Mouse (Mus musculus): ENCODE results near the gene Ppl. TPM values are rescaled to one million over a fixed set of nuclear protein-coding genes. Genes with fewer than 3 reads are reported as not detected.
A peak's percentile ranks its signal among the peaks of the same experiment; 100 is the strongest.

Ppl gene
- polyA plus RNA-seq, 1 experiment = 0.08 TPM

DNA sequence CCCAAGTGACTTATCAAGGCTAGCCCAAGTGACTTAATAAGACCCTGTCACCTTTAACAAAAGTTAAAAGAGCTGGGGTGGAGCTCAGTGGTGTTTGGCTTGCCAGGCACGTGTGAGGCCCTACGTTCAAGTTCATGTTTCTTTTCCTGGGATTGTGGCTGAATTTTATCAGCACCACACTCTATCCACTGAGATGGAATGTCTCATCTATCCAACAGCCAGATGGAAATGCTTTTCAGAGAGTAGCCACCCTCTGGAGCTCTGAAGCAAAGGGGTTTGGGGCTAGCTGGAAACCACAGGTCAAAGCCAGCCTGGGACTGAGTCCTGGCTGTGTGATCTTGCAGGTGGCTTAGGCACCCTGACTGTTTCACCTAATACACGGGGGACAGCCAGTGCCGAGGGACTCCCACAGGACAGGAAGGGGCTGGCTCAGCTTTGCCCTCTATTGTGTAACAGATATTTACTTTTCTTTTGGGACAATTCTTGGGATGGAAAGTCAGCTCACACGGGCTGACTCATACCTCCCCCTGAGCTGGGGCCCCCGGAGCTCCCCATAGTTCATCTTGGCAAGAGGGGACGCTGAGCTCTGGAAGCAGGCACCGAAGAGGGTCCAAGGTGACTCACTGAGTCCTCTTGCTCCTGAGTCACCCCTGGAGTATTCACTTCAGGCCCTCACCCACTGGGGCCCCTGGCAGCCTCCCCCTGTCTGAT is 3.5 kb upstream of the Ppl start:
- H3K36me3 ChIP-seq (ENCODE audit: control insufficient read depth, insufficient read depth) = no peaks in the 10 kb centered on the region
- no peaks in the 10 kb centered on the region for H3K79me3 ChIP-seq (ENCODE audit: low read depth)
- no peaks in the 10 kb centered on the region for H3K79me2 ChIP-seq (ENCODE audit: control insufficient read depth, insufficient read depth)
- no peak overlapping the region for H3K4me3 ChIP-seq (ENCODE audit: insufficient read depth, poor library complexity, severe bottlenecking)
- TF ChIP-seq MYOG (IDR thresholded peaks at IDR 0.05; ENCODE audit: control insufficient read depth, extremely low read depth, insufficient read length) (no peak), FOSL1 (IDR thresholded peaks at IDR 0.05; ENCODE audit: insufficient read depth, low read length, poor library complexity, severe bottlenecking) (peak; percentile 75), MAX (IDR thresholded peaks at IDR 0.05) (no peak), MYOD1 (IDR thresholded peaks at IDR 0.05; ENCODE audit: control insufficient read depth, insufficient read length, low read depth) (no peak), CEBPB (IDR thresholded peaks at IDR 0.05; ENCODE audit: low read depth) (peak; percentile 92)
- H3ac ChIP-seq (ENCODE audit: control insufficient read depth, insufficient read length, low read depth) = no peak overlapping the region
- H3K27me3 ChIP-seq (ENCODE audit: control insufficient read depth, insufficient read depth, insufficient read length) = peaks cover 16% of the 10 kb centered on the region

DNA sequence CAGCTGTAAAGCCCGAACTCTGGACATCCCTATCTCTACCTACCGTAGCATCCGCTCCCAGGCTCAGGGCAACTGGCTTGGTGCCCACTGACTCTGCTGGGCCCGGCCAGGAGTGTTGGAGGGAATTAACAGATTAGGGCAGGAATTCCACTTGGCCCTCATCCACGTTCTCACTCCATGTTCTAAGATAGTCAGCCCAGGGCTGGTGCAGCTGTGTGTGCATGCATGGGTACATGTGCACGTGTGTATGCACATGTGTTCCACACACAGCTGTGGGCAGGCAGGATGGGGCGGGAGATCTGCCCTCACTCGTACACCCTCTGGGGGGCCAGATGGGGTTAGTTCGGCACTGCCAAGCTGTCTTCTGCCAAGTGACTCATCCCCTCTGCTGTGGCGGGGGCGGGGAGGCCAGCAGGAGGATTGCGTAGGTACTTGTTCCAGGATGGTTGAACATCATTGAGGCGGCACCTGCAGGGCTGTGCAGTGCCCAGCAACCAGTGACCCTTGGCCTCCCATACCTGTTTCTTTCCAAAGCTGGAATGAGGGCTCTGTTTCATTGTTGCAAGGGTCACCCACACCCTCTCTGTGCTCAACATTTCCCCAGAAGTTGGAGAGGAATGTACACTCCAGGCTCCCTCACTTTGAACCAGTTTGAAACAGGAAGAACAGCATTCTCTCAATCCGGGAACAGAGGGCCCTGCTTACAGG is 2.6 kb upstream of the Ppl start:
- TF ChIP-seq MAX (IDR thresholded peaks at IDR 0.05) = peak; percentile 81
- TF ChIP-seq USF1 (IDR thresholded peaks at IDR 0.05; ENCODE audit: low read depth) = no peak
- no peak for TF ChIP-seq MYOG (IDR thresholded peaks at IDR 0.05; ENCODE audit: control insufficient read depth, extremely low read depth, insufficient read length)
- peak; percentile 54 for TF ChIP-seq MYOD1 (IDR thresholded peaks at IDR 0.05; ENCODE audit: control insufficient read depth, insufficient read length, low read depth)
- TF ChIP-seq CEBPB (IDR thresholded peaks at IDR 0.05; ENCODE audit: low read depth) = peak; percentile 31
- TF ChIP-seq FOSL1 (IDR thresholded peaks at IDR 0.05; ENCODE audit: insufficient read depth, low read length, poor library complexity, severe bottlenecking) = peak; percentile 39
- no peak overlapping the region for H3K4me3 ChIP-seq (ENCODE audit: insufficient read depth, poor library complexity, severe bottlenecking)
- no peaks in the 10 kb centered on the region for H3K36me3 ChIP-seq (ENCODE audit: control insufficient read depth, insufficient read depth)
- no peaks in the 10 kb centered on the region for H3K79me3 ChIP-seq (ENCODE audit: low read depth)
- H3K79me2 ChIP-seq (ENCODE audit: control insufficient read depth, insufficient read depth) = no peaks in the 10 kb centered on the region
- peaks cover 22% of the 10 kb centered on the region for H3K27me3 ChIP-seq (ENCODE audit: control insufficient read depth, insufficient read depth, insufficient read length)
- H3ac ChIP-seq (ENCODE audit: control insufficient read depth, insufficient read length, low read depth) = no peak overlapping the region

- peaks cover 39% of the 10 kb centered on the region for H3K27me3 ChIP-seq (ENCODE audit: control insufficient read depth, insufficient read depth, insufficient read length)
- H3K4me3 ChIP-seq (ENCODE audit: insufficient read depth, poor library complexity, severe bottlenecking) = no peak overlapping the region
- no peaks in the 10 kb centered on the region for H3K79me2 ChIP-seq (ENCODE audit: control insufficient read depth, insufficient read depth)
- no peak overlapping the region for H3ac ChIP-seq (ENCODE audit: control insufficient read depth, insufficient read length, low read depth)
- no peaks in the 10 kb centered on the region for H3K79me3 ChIP-seq (ENCODE audit: low read depth)
- no peak for TF ChIP-seq CTCF (IDR thresholded peaks at IDR 0.05; ENCODE audit: control insufficient read depth, insufficient read depth, insufficient read length)
- no peak for TF ChIP-seq MAX (IDR thresholded peaks at IDR 0.05)
- no peak for TF ChIP-seq MYOD1 (IDR thresholded peaks at IDR 0.05; ENCODE audit: control insufficient read depth, insufficient read length, low read depth)
- no peak for TF ChIP-seq USF1 (IDR thresholded peaks at IDR 0.05; ENCODE audit: low read depth)
- no peak for TF ChIP-seq MYOG (IDR thresholded peaks at IDR 0.05; ENCODE audit: control insufficient read depth, extremely low read depth, insufficient read length)
- TF ChIP-seq CEBPB (IDR thresholded peaks at IDR 0.05; ENCODE audit: low read depth) = no peak
- TF ChIP-seq FOSL1 (IDR thresholded peaks at IDR 0.05; ENCODE audit: insufficient read depth, low read length, poor library complexity, severe bottlenecking) = no peak
- no peaks in the 10 kb centered on the region for H3K36me3 ChIP-seq (ENCODE audit: control insufficient read depth, insufficient read depth)
These were observed 834 bp downstream of the Ppl start for GRCm38 (mm10) chr16:5131251-5131922.

- Histone ChIP-seq H3K79me2 (ENCODE audit: control insufficient read depth, insufficient read depth) (no peaks in the 10 kb centered on the region), H3ac (ENCODE audit: control insufficient read depth, insufficient read length, low read depth) (no peak overlapping the region), H3K27me3 (ENCODE audit: control insufficient read depth, insufficient read depth, insufficient read length) (peaks cover 39% of the 10 kb centered on the region), H3K4me3 (ENCODE audit: insufficient read depth, poor library complexity, severe bottlenecking) (no peak overlapping the region), H3K36me3 (ENCODE audit: control insufficient read depth, insufficient read depth) (no peaks in the 10 kb centered on the region), H3K79me3 (ENCODE audit: low read depth) (no peaks in the 10 kb centered on the region)
- TF ChIP-seq CTCF (IDR thresholded peaks at IDR 0.05; ENCODE audit: control insufficient read depth, insufficient read depth, insufficient read length) (no peak), CEBPB (IDR thresholded peaks at IDR 0.05; ENCODE audit: low read depth) (peak; percentile 98), FOSL1 (IDR thresholded peaks at IDR 0.05; ENCODE audit: insufficient read depth, low read length, poor library complexity, severe bottlenecking) (no peak)
These were observed 1.5 kb downstream of the Ppl start for GRCm38 (mm10) chr16:5130766-5131165.

DNA sequence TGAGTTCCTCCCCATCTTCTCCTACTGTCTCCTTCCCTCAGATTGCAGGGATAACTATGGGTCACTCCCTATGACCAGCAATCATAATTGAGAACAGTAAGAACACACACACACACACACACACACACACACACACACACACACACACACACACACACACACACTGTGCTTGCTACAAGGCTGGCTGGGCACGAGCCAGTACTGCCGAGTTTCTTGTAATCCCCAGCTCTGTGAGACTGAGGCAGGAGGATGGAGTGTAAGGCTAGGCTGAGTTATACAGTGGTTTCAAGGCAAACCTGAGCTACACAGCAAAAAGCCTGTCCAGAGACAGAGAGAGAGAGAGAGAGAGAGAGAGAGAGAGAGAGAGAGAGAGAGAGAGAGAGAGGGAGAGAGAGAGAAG is 2.0 kb downstream of the Ppl start:
- H3K79me3 ChIP-seq (ENCODE audit: low read depth) = no peaks in the 10 kb centered on the region
- H3K79me2 ChIP-seq (ENCODE audit: control insufficient read depth, insufficient read depth) = no peaks in the 10 kb centered on the region
- no peak for TF ChIP-seq USF1 (IDR thresholded peaks at IDR 0.05; ENCODE audit: low read depth)
- TF ChIP-seq FOSL1 (IDR thresholded peaks at IDR 0.05; ENCODE audit: insufficient read depth, low read length, poor library complexity, severe bottlenecking) = no peak
- TF ChIP-seq CTCF (IDR thresholded peaks at IDR 0.05; ENCODE audit: control insufficient read depth, insufficient read depth, insufficient read length) = no peak
- TF ChIP-seq MYOD1 (IDR thresholded peaks at IDR 0.05; ENCODE audit: control insufficient read depth, insufficient read length, low read depth) = no peak
- no peak for TF ChIP-seq MAX (IDR thresholded peaks at IDR 0.05)
- TF ChIP-seq MYOG (IDR thresholded peaks at IDR 0.05; ENCODE audit: control insufficient read depth, extremely low read depth, insufficient read length) = no peak
- TF ChIP-seq CEBPB (IDR thresholded peaks at IDR 0.05; ENCODE audit: low read depth) = no peak
- H3ac ChIP-seq (ENCODE audit: control insufficient read depth, insufficient read length, low read depth) = no peak overlapping the region
- H3K4me3 ChIP-seq (ENCODE audit: insufficient read depth, poor library complexity, severe bottlenecking) = no peak overlapping the region
- H3K27me3 ChIP-seq (ENCODE audit: control insufficient read depth, insufficient read depth, insufficient read length) = peaks cover 41% of the 10 kb centered on the region
- no peaks in the 10 kb centered on the region for H3K36me3 ChIP-seq (ENCODE audit: control insufficient read depth, insufficient read depth)

All from C2C12 (cell line).